8 mouse cellular contexts compared by ENCODE assay signal in genomic region chr10:66913627-66914026, GRCm38 (mm10).
DNase-seq lines count a peak whose midpoint lies in the region; ATAC-seq and TF ChIP-seq lines count a peak whose summit lies in the region.

No protein-coding gene starts in this region.

- no peak overlapping the region for H3K4me3 ChIP-seq in left cerebral cortex, adult 2 months
- peak overlapping the region; percentile 27 for H3K4me3 ChIP-seq in embryonic facial prominence, embryonic 10.5 days

- H3K27me3 ChIP-seq in embryonic facial prominence, embryonic 10.5 days (replicated peaks; ENCODE audit: low read depth, poor library complexity, severe bottlenecking) = peaks cover 6% of the 10 kb centered on the region

- WGBS in embryonic facial prominence, embryonic 10.5 days = 40% methylated on average over 7 of the region's 8 CpGs

- no peaks in the 10 kb centered on the region for H3K36me3 ChIP-seq in embryonic facial prominence, embryonic 10.5 days (replicated peaks)

- no peak for ATAC-seq in activated CD4-positive, CD25-positive, alpha-beta regulatory T cell, adult 4 months

- no peak overlapping the region for H3K27ac ChIP-seq in left cerebral cortex, adult 2 months
- H3K27ac ChIP-seq in embryonic facial prominence, embryonic 10.5 days (replicated peaks) = peak overlapping the region; percentile 61

- no peak for DNase-seq in left cerebral cortex, adult 2 months (ENCODE audit: extremely low spot score in 1 of 2, low spot score in 2 of 2)
- DNase-seq in left cerebral cortex, adult 11 months (ENCODE audit: low spot score) = no peak
- peak; percentile 69 for DNase-seq in embryonic facial prominence, embryonic 10.5 days (ENCODE audit: low spot score)
- peak; percentile 61 to 65 for DNase-seq in kidney, adult 8-10 months
- peak; percentile 87 for DNase-seq in mesoderm, embryonic 11.5 days (ENCODE audit: low read depth, low spot score)
- DNase-seq in frontal cortex, adult 2 months (ENCODE audit: extremely low spot score in 1 of 2, low spot score in 1 of 2) = no peak
- no peak for DNase-seq in gastrocnemius, postnatal 36 days

- no peaks in the 10 kb centered on the region for H3K9me3 ChIP-seq in embryonic facial prominence, embryonic 10.5 days

- intact Hi-C loops in left cerebral cortex, adult 2 months (cut with DNase I) = loop anchor here (5.0 kb wide), 1 partner anchor 214 kb away; no protein-coding TSS in a partner anchor
- intact Hi-C loops in gastrocnemius, postnatal 36 days (cut with DNase I) = loop anchor here (5.0 kb wide), 1 partner anchor 304 kb away; no protein-coding TSS in a partner anchor

- peak; percentile 2; the same call in 1 of the 2 replicates for TF ChIP-seq CTCF in left cerebral cortex, adult 2 months (IDR thresholded peaks at IDR 0.05)

- peaks cover 35% of the 10 kb centered on the region for H3K4me1 ChIP-seq in embryonic facial prominence, embryonic 10.5 days

Comparison
In these comparisons a context has a peak if more than half of its experiments do, and no peak if none do; other contexts are left out.
1. DNase-seq: peak in embryonic facial prominence, embryonic 10.5 days (single experiment), kidney, adult 8-10 months (2 of 2) and mesoderm, embryonic 11.5 days (single experiment); none in left cerebral cortex, adult 2 months (0 of 2), left cerebral cortex, adult 11 months (single experiment), frontal cortex, adult 2 months (0 of 2) and gastrocnemius, postnatal 36 days (0 of 2).